Mouse (Mus musculus) midbrain, embryonic 13.5 days (tissue): ENCODE results near the gene Gm4744. TPM values are rescaled to one million over a fixed set of nuclear protein-coding genes. Genes with fewer than 3 reads are reported as not detected.
"Not testable (repeated sequence)": the region's sequence is repeated elsewhere in the genome, so short reads cannot be mapped to it uniquely, and the experiment has no call there.

Experiments used
- ATAC-seq: fragments of 200-750 bp; cut with Nextera tagmentation; 2 replicates; pipeline ENCODE4 v1.8.0; 2017; ENCODE audit warnings: mild to moderate bottlenecking, moderate TSS enrichment, moderate library complexity
- H3K27ac ChIP-seq: fragments of 300-500 bp; sonication (generic); 2 replicates; pipeline ENCODE4 v1.5.1; 2015; ENCODE audit warnings: inconsistent platforms, mild to moderate bottlenecking, moderate library complexity
- H3K27me3 ChIP-seq: fragments of 300-500 bp; sonication (generic); 2 replicates; pipeline ENCODE4 v1.6.1; 2015; ENCODE audit warnings: mild to moderate bottlenecking, inconsistent platforms
- H3K36me3 ChIP-seq: fragments of 300-500 bp; sonication (generic); 2 replicates; pipeline ENCODE4 v1.6.1; 2015; ENCODE audit warnings: mild to moderate bottlenecking, inconsistent platforms
- H3K4me1 ChIP-seq: fragments of 300-500 bp; sonication (generic); replicated peaks from 2 replicates; pipeline ENCODE4 v1.6.1; 2015; ENCODE audit warnings: inconsistent platforms
- H3K4me2 ChIP-seq: fragments of 300-500 bp; sonication (generic); replicated peaks from 2 replicates; pipeline ENCODE4 v1.6.1; 2015; ENCODE audit warnings: moderate library complexity, mild to moderate bottlenecking, inconsistent platforms
- H3K4me3 ChIP-seq: fragments of 300-500 bp; sonication (generic); replicated peaks from 2 replicates; pipeline ENCODE4 v1.5.1; 2015; ENCODE audit warnings: mild to moderate bottlenecking, inconsistent platforms
- H3K9ac ChIP-seq: fragments of 300-500 bp; sonication (generic); replicated peaks from 2 replicates; pipeline ENCODE4 v1.6.1; 2015; ENCODE audit warnings: mild to moderate bottlenecking, inconsistent platforms
- H3K9me3 ChIP-seq: fragments of 300-500 bp; sonication (generic); 2 replicates; pipeline ENCODE4 v1.6.1; 2016; ENCODE audit warnings: mild to moderate bottlenecking, inconsistent platforms
- WGBS: fragments of 180-500 bp; shearing (Covaris S2); methylation state at CpG from one replicate; pipeline ENCODE4 v1.1.7; 2015; 5-methylcytosine and 5-hydroxymethylcytosine counted together
- polyA plus RNA-seq: library from polyadenylated mRNA; unstranded; fragments of >200 nt; fragmentation: Nextera tagmentation; extraction: Ambion mirVana; gene quantifications from 2 replicates; pipeline ENCODE4 v1.2.1, GENCODE M21; 2015

The Gm4744 gene
- not detected in 2 replicates for polyA plus RNA-seq

GRCm38 (mm10) chr6:40951770-40952169, at the start of gene Gm4744:
TSS of gene Gm4744 (minus strand) at chr6:40951870.
- ATAC-seq, result no peak
- Histone ChIP-seq H3K9me3 (no peaks in the 10 kb centered on the region), H3K4me2 (no peak within 1 kb of the TSS), H3K36me3 (no peaks in the 10 kb centered on the region), H3K27ac (no peak within 1 kb of the TSS), H3K9ac (no peak within 1 kb of the TSS), H3K4me3 (no peak within 1 kb of the TSS), H3K27me3 (no peaks in the 10 kb centered on the region), H3K4me1 (no peaks in the 10 kb centered on the region)

GRCm38 (mm10) chr6:40999379-40999778, 47.7 kb upstream of the Gm4744 start, which contains the start of gene Gm2663:
TSS of gene Gm2663 (minus strand) at chr6:40999479.
- not testable (repeated sequence) for H3K4me1 ChIP-seq, H3K9ac ChIP-seq, ATAC-seq, H3K9me3 ChIP-seq, H3K4me3 ChIP-seq, H3K36me3 ChIP-seq, H3K27ac ChIP-seq, H3K27me3 ChIP-seq, H3K4me2 ChIP-seq

- H3K36me3 ChIP-seq, H3K27me3 ChIP-seq, H3K4me1 ChIP-seq, H3K9me3 ChIP-seq, H3K27ac ChIP-seq, H3K9ac ChIP-seq, ATAC-seq, H3K4me3 ChIP-seq, H3K4me2 ChIP-seq: not testable (repeated sequence)
- WGBS, result 90% methylated on average over 2 of the region's 2 CpGs
Measured at GRCm38 (mm10) chr6:40964454-40964853, 12.8 kb upstream of the Gm4744 start, which contains the start of gene 1810009J06Rik. TSS of gene 1810009J06Rik (plus strand) at chr6:40964754.

GRCm38 (mm10) chr6:40953716-40954115, 2.0 kb upstream of the Gm4744 start:
- WGBS, result 72% methylated on average over 2 of the region's 2 CpGs

GRCm38 (mm10) chr6:40940457-40940856, 11.2 kb downstream of the Gm4744 start, which contains the start of gene 1700074P13Rik:
TSS of gene 1700074P13Rik (minus strand) at chr6:40940557.
- ATAC-seq, result no peak
- 93% methylated on average over 10 of the region's 10 CpGs for WGBS

More at GRCm38 (mm10) chr6:40953716-40954115, 2.0 kb upstream of the Gm4744 start:
- no peaks in the 10 kb centered on the region for H3K27me3 ChIP-seq
- no peak overlapping the region for H3K4me2 ChIP-seq
- no peaks in the 10 kb centered on the region for H3K9me3 ChIP-seq
- H3K4me1 ChIP-seq, result no peaks in the 10 kb centered on the region
- H3K9ac ChIP-seq, result no peak overlapping the region
- H3K4me3 ChIP-seq, result no peak overlapping the region
- ATAC-seq, result no peak
- no peaks in the 10 kb centered on the region for H3K36me3 ChIP-seq
- H3K27ac ChIP-seq, result no peak overlapping the region

GRCm38 (mm10) chr6:40919954-40920353, 31.7 kb downstream of the Gm4744 start:
- H3K9ac ChIP-seq, result no peak overlapping the region
- no peak overlapping the region for H3K4me2 ChIP-seq
- no peak overlapping the region for H3K4me3 ChIP-seq
- ATAC-seq, result no peak
- H3K27me3 ChIP-seq, result no peaks in the 10 kb centered on the region
- WGBS, result 88% methylated on average over 4 of the region's 4 CpGs
- no peaks in the 10 kb centered on the region for H3K36me3 ChIP-seq
- H3K4me1 ChIP-seq, result no peaks in the 10 kb centered on the region
- no peaks in the 10 kb centered on the region for H3K9me3 ChIP-seq
- H3K27ac ChIP-seq, result no peak overlapping the region

More at GRCm38 (mm10) chr6:40940457-40940856, 11.2 kb downstream of the Gm4744 start, which contains the start of gene 1700074P13Rik:
- Histone ChIP-seq H3K27me3 (no peaks in the 10 kb centered on the region), H3K36me3 (no peaks in the 10 kb centered on the region), H3K4me1 (no peaks in the 10 kb centered on the region), H3K9me3 (no peaks in the 10 kb centered on the region; the same call in 1 of the 2 replicates), H3K4me2 (no peak within 1 kb of the TSS), H3K27ac (no peak within 1 kb of the TSS), H3K9ac (no peak within 1 kb of the TSS), H3K4me3 (no peak within 1 kb of the TSS)

GRCm38 (mm10) chr6:40900287-40900686, 51.4 kb downstream of the Gm4744 start, which contains the start of gene Prss58:
TSS of gene Prss58 (minus strand) at chr6:40900387.
- Histone ChIP-seq H3K4me3 (no peak within 1 kb of the TSS), H3K36me3 (no peaks in the 10 kb centered on the region), H3K27me3 (no peaks in the 10 kb centered on the region), H3K27ac (no peak within 1 kb of the TSS), H3K4me1 (no peaks in the 10 kb centered on the region), H3K4me2 (no peak within 1 kb of the TSS), H3K9me3 (no peaks in the 10 kb centered on the region), H3K9ac (no peak within 1 kb of the TSS)
- no peak for ATAC-seq

Other genes starting within 250 kb of the Gm4744 start
- gene Moxd2, start 64.4 kb downstream of the Gm4744 start, polyA plus RNA-seq, result not detected in 2 replicates
- not detected in 2 replicates for gene Prss58, start 51.5 kb downstream of the Gm4744 start, polyA plus RNA-seq
- not detected in 2 replicates for gene 1700074P13Rik, start 11.3 kb downstream of the Gm4744 start, polyA plus RNA-seq
- gene 1810009J06Rik, start 12.9 kb upstream of the Gm4744 start, polyA plus RNA-seq, result not detected in 2 replicates
- not detected in 2 replicates for gene Gm2663, start 47.6 kb upstream of the Gm4744 start, polyA plus RNA-seq
- not detected in 2 replicates for gene 2210010C04Rik, start 83.6 kb upstream of the Gm4744 start, polyA plus RNA-seq